Mouse (Mus musculus) CH12.LX (cell line): ENCODE results near the gene Crlf1. TPM values are rescaled to one million over a fixed set of nuclear protein-coding genes. Genes with fewer than 3 reads are reported as not detected.

Experiments used
- DNase-seq: peaks from one replicate; pipeline ENCODE4 v3.0.0-alpha.2; 2013; ENCODE audit errors: extremely low read depth
- H3K27ac ChIP-seq: 2 replicates; pipeline ENCODE4 v1.5.1; 2012; ENCODE audit warnings: low read depth, mild to moderate bottlenecking, control low read depth, moderate library complexity; ENCODE audit not compliant: insufficient read depth
- H3K27me3 ChIP-seq: replicated peaks from 2 replicates; pipeline ENCODE3; 2012; ENCODE audit warnings: inconsistent platforms
- H3K36me3 ChIP-seq, 2 experiments: replicated peaks in 1 of 2; 2 replicates each; pipeline versions ENCODE3 to v1.6.1; 2012; ENCODE audit warnings: inconsistent platforms in 1 of 2, low read length in 1 of 2, mild to moderate bottlenecking in 1 of 2, mixed read lengths in 1 of 2, moderate library complexity in 1 of 2; ENCODE audit not compliant: control insufficient read depth in 1 of 2, insufficient read depth in 1 of 2
- H3K4me1 ChIP-seq, 2 experiments: 2 replicates each; pipeline ENCODE4 v1.6.1; 2012; ENCODE audit warnings: inconsistent platforms in 1 of 2, moderate library complexity in 1 of 2; ENCODE audit not compliant: insufficient read depth in 2 of 2, control insufficient read depth in 1 of 2
- H3K4me2 ChIP-seq: 2 replicates; pipeline ENCODE4 v1.6.1; 2012; ENCODE audit warnings: low read depth, mild to moderate bottlenecking, control low read depth; ENCODE audit not compliant: poor library complexity, insufficient read depth, severe bottlenecking
- H3K4me3 ChIP-seq, 3 experiments: fragments of 150-350 bp in 1 of 3; sonication (generic) in 1 of 3; replicated peaks in 1 of 3; 2 replicates each; pipeline versions ENCODE3 to v1.5.1; 2011 to 2012; ENCODE audit warnings: low read depth in 2 of 3, low read length in 2 of 3, mild to moderate bottlenecking in 2 of 3, moderate library complexity in 2 of 3, control low read depth in 1 of 3, improper control_type of control experiment in 1 of 3, inconsistent platforms in 1 of 3, mixed read lengths in 1 of 3; ENCODE audit not compliant: poor library complexity in 1 of 3
- H3K79me2 ChIP-seq: replicated peaks from 2 replicates; pipeline ENCODE4 v1.6.1; 2012; ENCODE audit warnings: mild to moderate bottlenecking, moderate library complexity; ENCODE audit not compliant: control insufficient read depth, poor library complexity, insufficient read depth, severe bottlenecking; ENCODE audit errors: extremely low read depth
- H3K9ac ChIP-seq: 2 replicates; pipeline ENCODE4 v1.6.1; 2012; ENCODE audit warnings: low read depth, mild to moderate bottlenecking, control low read depth, moderate library complexity; ENCODE audit not compliant: insufficient read depth
- H3K9me3 ChIP-seq: replicated peaks from 2 replicates; pipeline ENCODE3; 2012; ENCODE audit warnings: low read length, inconsistent platforms, mixed read lengths
- BHLHE40 ChIP-seq: IDR thresholded peaks from 2 replicates; pipeline ENCODE4 v1.6.1; 2011; ENCODE audit warnings: mild to moderate bottlenecking, low read depth, low read length, improper control_type of control experiment
- CHD1 ChIP-seq: IDR thresholded peaks from 2 replicates; pipeline ENCODE4 v1.6.1; 2012; ENCODE audit warnings: low read depth, low read length, improper control_type of control experiment, inconsistent platforms
- CHD2 ChIP-seq: IDR thresholded peaks from 2 replicates; pipeline ENCODE4 v1.6.1; 2011; ENCODE audit warnings: low read length, improper control_type of control experiment
- E2F4 ChIP-seq: IDR thresholded peaks from 2 replicates; pipeline ENCODE4 v1.6.1; 2011; ENCODE audit warnings: low read depth, low read length, improper control_type of control experiment; ENCODE audit not compliant: insufficient replicate concordance
- ELF1 ChIP-seq: IDR thresholded peaks from 2 replicates; pipeline ENCODE4 v1.6.1; 2014; ENCODE audit warnings: low read depth, mild to moderate bottlenecking, inconsistent platforms, low read length, improper control_type of control experiment
- ETS1 ChIP-seq: conservative IDR thresholded peaks from 2 replicates; pipeline ENCODE4 v1.6.1; 2012; ENCODE audit warnings: low read depth, mild to moderate bottlenecking, inconsistent platforms, low read length, improper control_type of control experiment, moderate library complexity
- HCFC1 ChIP-seq: IDR thresholded peaks from 2 replicates; pipeline ENCODE4 v1.6.1; 2012; ENCODE audit warnings: low read depth, mild to moderate bottlenecking, inconsistent platforms, low read length, improper control_type of control experiment
- JUN ChIP-seq: IDR thresholded peaks from 2 replicates; pipeline ENCODE4 v1.6.1; 2011; ENCODE audit warnings: low read depth, mild to moderate bottlenecking, low read length, improper control_type of control experiment, moderate library complexity; ENCODE audit not compliant: insufficient read depth
- JUND ChIP-seq: conservative IDR thresholded peaks from 2 replicates; pipeline ENCODE4 v1.6.1; 2011; ENCODE audit warnings: low read depth, low read length, improper control_type of control experiment
- MEF2A ChIP-seq: IDR thresholded peaks from 2 replicates; pipeline ENCODE4 v1.6.1; 2014; ENCODE audit warnings: low read depth, mild to moderate bottlenecking, inconsistent platforms, low read length, improper control_type of control experiment, borderline replicate concordance
- NELFE ChIP-seq: IDR thresholded peaks from 2 replicates; pipeline ENCODE4 v1.6.1; 2011; ENCODE audit warnings: low read depth, low read length, improper control_type of control experiment
- NRF1 ChIP-seq: IDR thresholded peaks from 2 replicates; pipeline ENCODE4 v1.6.1; 2014; ENCODE audit warnings: low read depth, mild to moderate bottlenecking, inconsistent platforms, low read length, improper control_type of control experiment, moderate library complexity
- POLR2A ChIP-seq: IDR thresholded peaks from 2 replicates; pipeline ENCODE4 v1.6.1; 2011; ENCODE audit warnings: low read depth, mild to moderate bottlenecking, improper control_type of control experiment, low read length
- POLR2AphosphoS2 ChIP-seq: IDR thresholded peaks from 2 replicates; pipeline ENCODE4 v1.6.1; 2011; ENCODE audit warnings: low read depth, low read length, improper control_type of control experiment
- RAD21 ChIP-seq: IDR thresholded peaks from 2 replicates; pipeline ENCODE4 v1.6.1; 2011; ENCODE audit warnings: low read depth, mild to moderate bottlenecking, low read length, improper control_type of control experiment, moderate library complexity
- RCOR1 ChIP-seq: conservative IDR thresholded peaks from 2 replicates; pipeline ENCODE4 v1.6.1; 2012; ENCODE audit warnings: low read depth, mild to moderate bottlenecking, inconsistent platforms, low read length, improper control_type of control experiment
- SIN3A ChIP-seq: IDR thresholded peaks from 2 replicates; pipeline ENCODE4 v1.6.1; 2012; ENCODE audit warnings: low read length, improper control_type of control experiment, inconsistent platforms
- TCF12 ChIP-seq: IDR thresholded peaks from 2 replicates; pipeline ENCODE4 v1.6.1; 2014; ENCODE audit warnings: low read depth, mild to moderate bottlenecking, inconsistent platforms, low read length, improper control_type of control experiment
- USF1 ChIP-seq: IDR thresholded peaks from 2 replicates; pipeline ENCODE4 v1.6.1; 2014; ENCODE audit warnings: low read depth, mild to moderate bottlenecking, inconsistent platforms, low read length, improper control_type of control experiment
- USF2 ChIP-seq: conservative IDR thresholded peaks from 2 replicates; pipeline ENCODE4 v1.6.1; 2011; ENCODE audit warnings: low read depth, low read length, improper control_type of control experiment
- ZKSCAN1 ChIP-seq: IDR thresholded peaks from 2 replicates; pipeline ENCODE4 v1.6.1; 2012; ENCODE audit warnings: low read depth, inconsistent platforms, low read length, improper control_type of control experiment, borderline replicate concordance
- ZMIZ1 ChIP-seq: IDR thresholded peaks from 2 replicates; pipeline ENCODE4 v1.6.1; 2012; ENCODE audit warnings: low read depth, mild to moderate bottlenecking, inconsistent platforms, low read length, improper control_type of control experiment
- ZNF384 ChIP-seq: IDR thresholded peaks from 2 replicates; pipeline ENCODE4 v1.6.1; 2012; ENCODE audit warnings: low read depth, low read length, improper control_type of control experiment, inconsistent platforms
- dilution Hi-C: fragments of 300-500 bp; cut with MboI; formaldehyde crosslinking; loops from 2 replicates; pipeline ENCODE4 v1.14.3; 2020; ENCODE audit warnings: low sequenced_read_pairs; ENCODE audit not compliant: extremely low pct_unique_long_range_greater_than_20kb, extremely low pct_ligation_motif_present
- in situ Hi-C: fragments of 300-500 bp; cut with MboI; formaldehyde crosslinking; loops from 3 replicates; pipeline ENCODE4 v1.14.3; 2019; ENCODE audit warnings: low sequenced_read_pairs, low pct_ligation_motif_present, low pct_unique_long_range_greater_than_20kb, mixed read lengths
- polyA plus RNA-seq: library from polyadenylated mRNA; unstranded; fragments of >175 nt; gene quantifications from 2 replicates; pipeline ENCODE4 v1.2.1, GENCODE M21; 2012; ENCODE audit warnings: low read depth; ENCODE audit not compliant: insufficient read length
- total RNA-seq, 2 experiments: library from RNA; depleted of rRNA; stranded (reverse); fragments of 300-350 nt in 1 of 2; fragments of >200 nt in 1 of 2; gene quantifications; 2 replicates each; pipeline ENCODE4 v1.2.3; 2012 to 2014

The Crlf1 gene
- total and polyA plus RNA-seq, 3 experiments: 0.42 to 1.1 (median 0.44) TPM

GRCm38 (mm10) chr8:70468733-70469132, 24.2 kb upstream of the Crlf1 start:
- no peak overlapping the region for H3K4me3 ChIP-seq
- H3K79me2 ChIP-seq: no peaks in the 10 kb centered on the region
- TF ChIP-seq ELF1 (no peak), ETS1 (no peak), ZNF384 (no peak), RAD21 (no peak), SIN3A (no peak), CHD2 (no peak), USF1 (no peak), HCFC1 (no peak)
- H3K27me3 ChIP-seq: no peaks in the 10 kb centered on the region
- H3K4me1 ChIP-seq: no peaks in the 10 kb centered on the region
- in situ Hi-C loops (no loop called here), dilution Hi-C loops (no loop called here)
- H3K4me2 ChIP-seq: no peak overlapping the region
- DNase-seq: no peak
- no peaks in the 10 kb centered on the region for H3K9me3 ChIP-seq
- no peak overlapping the region for H3K9ac ChIP-seq
- H3K36me3 ChIP-seq: peaks cover 9 to 91% of the 10 kb centered on the region in 2 experiments
- H3K27ac ChIP-seq: no peak overlapping the region

GRCm38 (mm10) chr8:70469295-70469916, 23.6 kb upstream of the Crlf1 start:
- TF ChIP-seq JUND (no peak), USF2 (no peak), SIN3A (no peak), POLR2AphosphoS2 (no peak), ZNF384 (no peak), ZKSCAN1 (no peak), NELFE (no peak), ZMIZ1 (no peak), MEF2A (no peak), USF1 (no peak), CHD1 (no peak), ETS1 (no peak), BHLHE40 (no peak), POLR2A (no peak), NRF1 (no peak), RCOR1 (no peak), RAD21 (no peak), E2F4 (no peak), JUN (no peak), TCF12 (no peak)
- H3K27ac ChIP-seq: no peak overlapping the region
- no peak overlapping the region for H3K4me2 ChIP-seq
- dilution Hi-C loops: no loop called here
- no peaks in the 10 kb centered on the region for H3K9me3 ChIP-seq
- H3K4me1 ChIP-seq: no peaks in the 10 kb centered on the region
- no peak overlapping the region for H3K4me3 ChIP-seq
- no peak overlapping the region for H3K9ac ChIP-seq
- no peaks in the 10 kb centered on the region for H3K79me2 ChIP-seq
- in situ Hi-C loops: no loop called here
- peaks cover 9 to 87% of the 10 kb centered on the region in 2 experiments for H3K36me3 ChIP-seq
- no peak for DNase-seq
- no peaks in the 10 kb centered on the region for H3K27me3 ChIP-seq
